Mouse (Mus musculus) lung, adult 2 months (tissue): Measurements from ENCODE around the gene Atp8a1.

Experiments used
- CTCF ChIP-seq: fragments of 200-500 bp; IDR thresholded peaks from 2 replicates; pipeline ENCODE4 v1.5.1; 2011; ENCODE audit warnings: mild to moderate bottlenecking, low read length, control low read depth; ENCODE audit not compliant: insufficient read depth
- POLR2A ChIP-seq: fragments of 200-500 bp; IDR thresholded peaks from 2 replicates; pipeline ENCODE4 v1.6.1; 2011; ENCODE audit warnings: low read depth, mild to moderate bottlenecking, control low read depth, low read length, borderline replicate concordance; ENCODE audit errors: extremely low read depth

DNA sequence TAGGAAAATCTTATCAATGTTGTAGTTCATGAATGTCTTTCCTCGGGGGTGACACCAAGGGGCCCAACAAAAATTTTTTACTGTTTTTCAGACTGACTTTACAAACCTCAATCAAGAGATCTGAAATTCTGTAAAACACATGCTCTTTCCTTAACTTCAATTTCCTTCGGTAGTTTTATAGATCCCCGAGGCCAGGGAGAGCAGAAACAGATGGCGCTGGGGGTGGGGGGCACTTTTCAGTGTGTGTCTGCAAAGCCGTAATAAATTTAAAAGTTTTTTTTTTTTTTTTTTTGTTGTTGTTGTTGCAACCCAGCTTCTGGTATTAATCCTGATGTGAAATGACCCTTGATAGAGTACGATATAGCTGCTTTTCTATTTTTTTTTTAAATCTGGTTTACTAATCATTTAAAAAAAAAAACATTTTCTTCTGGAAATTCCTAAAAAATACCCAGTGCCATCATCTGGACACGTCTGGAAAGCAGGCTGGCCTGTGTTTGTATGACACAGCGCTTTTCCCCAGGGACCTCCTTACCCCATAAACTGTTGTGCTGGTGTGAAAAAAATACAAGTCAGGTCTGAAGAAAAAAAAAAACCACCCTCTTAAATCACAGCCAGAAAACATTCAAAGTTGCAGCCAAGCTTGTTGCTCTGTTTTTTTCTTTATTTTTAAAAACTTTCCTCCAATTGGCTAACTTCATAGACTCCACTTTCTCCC is 205.7 kb downstream of the Atp8a1 start:
- TF ChIP-seq CTCF (no peak), POLR2A (no peak)
